Comparison of ENCODE assay signal across 11 mouse cellular contexts in genomic region chr2:128189691-128190090, GRCm38 (mm10).
DNase-seq lines count a peak whose midpoint lies in the region; ATAC-seq and TF ChIP-seq lines count a peak whose summit lies in the region.
"Had no signal": no experiment of that assay in that cellular context is flagged by ENCODE, and none has a peak within 500 bp of the region (broad histone marks: within the 10 kb centered on the region; RNA-seq: fewer than 3 reads in every experiment).

No protein-coding gene starts in this region.

- H3K9ac ChIP-seq in hindbrain, embryonic 16.5 days (ENCODE audit: low read depth, low read length) = no peak overlapping the region
- H3K9ac ChIP-seq in liver, embryonic 12.5 days = no peak overlapping the region
- no peak overlapping the region for H3K9ac ChIP-seq in midbrain, embryonic 11.5 days (ENCODE audit: low read length)

- H3K36me3 ChIP-seq in hindbrain, embryonic 10.5 days = no peaks in the 10 kb centered on the region
- H3K36me3 ChIP-seq in hindbrain, embryonic 16.5 days (ENCODE audit: control insufficient read depth, insufficient read depth, low read length) = no peaks in the 10 kb centered on the region
- no peaks in the 10 kb centered on the region for H3K36me3 ChIP-seq in embryonic facial prominence, embryonic 10.5 days (replicated peaks)
- H3K36me3 ChIP-seq in liver, embryonic 12.5 days = no peaks in the 10 kb centered on the region
- H3K36me3 ChIP-seq in midbrain, embryonic 11.5 days (ENCODE audit: control insufficient read depth, insufficient read depth, low read length) = no peaks in the 10 kb centered on the region

- ATAC-seq in hindbrain, embryonic 16.5 days = no peak
- no peak for ATAC-seq in liver, embryonic 12.5 days
- ATAC-seq in midbrain, embryonic 11.5 days (ENCODE audit: low FRiP score) = no peak

- H3K4me2 ChIP-seq in hindbrain, embryonic 16.5 days (ENCODE audit: low read length) = no peak overlapping the region
- peak overlapping the region; percentile 35 for H3K4me2 ChIP-seq in liver, embryonic 12.5 days
- H3K4me2 ChIP-seq in midbrain, embryonic 11.5 days = no peak overlapping the region

- no peaks in the 10 kb centered on the region for H3K9me3 ChIP-seq in hindbrain, embryonic 10.5 days
- H3K9me3 ChIP-seq in hindbrain, embryonic 16.5 days (ENCODE audit: control insufficient read depth, low read length) = no peaks in the 10 kb centered on the region
- no peaks in the 10 kb centered on the region for H3K9me3 ChIP-seq in embryonic facial prominence, embryonic 10.5 days
- no peaks in the 10 kb centered on the region for H3K9me3 ChIP-seq in liver, embryonic 12.5 days (replicated peaks)
- H3K9me3 ChIP-seq in midbrain, embryonic 11.5 days (ENCODE audit: control insufficient read depth, low read length) = no peaks in the 10 kb centered on the region

- H3K27ac ChIP-seq in hindbrain, embryonic 10.5 days = no peak overlapping the region
- no peak overlapping the region for H3K27ac ChIP-seq in hindbrain, embryonic 16.5 days (ENCODE audit: low read depth, low read length)
- no peak overlapping the region for H3K27ac ChIP-seq in embryonic facial prominence, embryonic 10.5 days (replicated peaks)
- H3K27ac ChIP-seq in liver, embryonic 12.5 days = no peak overlapping the region
- H3K27ac ChIP-seq in layer of hippocampus, adult 2 months = no peak overlapping the region
- no peak overlapping the region for H3K27ac ChIP-seq in midbrain, embryonic 11.5 days (ENCODE audit: low read depth, low read length)

- TF ChIP-seq CTCF in layer of hippocampus, adult 2 months (conservative IDR thresholded peaks at IDR 0.05) = no peak

- 0 out of 2 replicates have a peak, but pooled peaks cover 4% of the 10 kb centered on the region for H3K4me1 ChIP-seq in hindbrain, embryonic 10.5 days (replicated peaks)
- no peaks in the 10 kb centered on the region for H3K4me1 ChIP-seq in hindbrain, embryonic 16.5 days (ENCODE audit: control insufficient read depth, insufficient read depth, low read depth, low read length)
- peaks cover 17% of the 10 kb centered on the region for H3K4me1 ChIP-seq in embryonic facial prominence, embryonic 10.5 days
- H3K4me1 ChIP-seq in liver, embryonic 12.5 days = peaks cover 16% of the 10 kb centered on the region
- H3K4me1 ChIP-seq in midbrain, embryonic 11.5 days (ENCODE audit: control insufficient read depth, insufficient read depth, low read length) = no peaks in the 10 kb centered on the region

- no peak overlapping the region for H3K4me3 ChIP-seq in hindbrain, embryonic 10.5 days
- no peak overlapping the region for H3K4me3 ChIP-seq in hindbrain, embryonic 16.5 days (ENCODE audit: low read length)
- H3K4me3 ChIP-seq in embryonic facial prominence, embryonic 10.5 days = no peak overlapping the region
- no peak overlapping the region for H3K4me3 ChIP-seq in liver, embryonic 12.5 days
- H3K4me3 ChIP-seq in layer of hippocampus, adult 2 months = no peak overlapping the region
- H3K4me3 ChIP-seq in midbrain, embryonic 11.5 days (ENCODE audit: low read depth, low read length) = no peak overlapping the region

- peak; percentile 48 for DNase-seq in hindbrain, embryonic 10.5 days (ENCODE audit: low spot score)
- DNase-seq in CD4-positive helper T cell, adult 2 months (ENCODE audit: low read depth, low spot score) = peak; percentile 27
- peak; percentile 63 for DNase-seq in embryonic facial prominence, embryonic 10.5 days (ENCODE audit: low spot score)
- DNase-seq in layer of hippocampus, adult 2 months (ENCODE audit: low spot score in 2 of 2) = no peak
- DNase-seq in layer of hippocampus, adult 18-20 months (ENCODE audit: low spot score in 2 of 2) = no peak
- DNase-seq in midbrain, embryonic 11.5 days (ENCODE audit: low spot score, missing footprints) = no peak
- DNase-seq: adrenal gland, postnatal 25 days; kidney, adult 8-10 months; lung, postnatal 10 days had no signal

- WGBS in hindbrain, embryonic 10.5 days = 67% methylated on average over 10 of the region's 10 CpGs
- WGBS in hindbrain, embryonic 16.5 days = 72% methylated on average over 10 of the region's 10 CpGs
- 34% methylated on average over 10 of the region's 10 CpGs for WGBS in embryonic facial prominence, embryonic 10.5 days
- 15% methylated on average over 10 of the region's 10 CpGs for WGBS in liver, embryonic 12.5 days (ENCODE audit: insufficient replicate concordance)
- WGBS in midbrain, embryonic 11.5 days = 81% methylated on average over 10 of the region's 10 CpGs

- no peaks in the 10 kb centered on the region for H3K27me3 ChIP-seq in hindbrain, embryonic 10.5 days (ENCODE audit: insufficient read depth, poor library complexity, severe bottlenecking)
- H3K27me3 ChIP-seq in hindbrain, embryonic 16.5 days (replicated peaks; ENCODE audit: control insufficient read depth, insufficient read depth, low read length) = no peaks in the 10 kb centered on the region
- H3K27me3 ChIP-seq in embryonic facial prominence, embryonic 10.5 days (replicated peaks; ENCODE audit: low read depth, poor library complexity, severe bottlenecking) = no peaks in the 10 kb centered on the region
- peaks cover 3% of the 10 kb centered on the region for H3K27me3 ChIP-seq in liver, embryonic 12.5 days (replicated peaks)
- no peaks in the 10 kb centered on the region for H3K27me3 ChIP-seq in midbrain, embryonic 11.5 days (ENCODE audit: control insufficient read depth, insufficient read depth, low read length)

Comparison
In these comparisons a context has a peak if more than half of its experiments do, and no peak if none do; other contexts are left out.
1. DNase-seq: peak in hindbrain, embryonic 10.5 days (single experiment), CD4-positive helper T cell, adult 2 months (single experiment) and embryonic facial prominence, embryonic 10.5 days (single experiment); none in layer of hippocampus, adult 2 months (0 of 2), layer of hippocampus, adult 18-20 months (0 of 2) and midbrain, embryonic 11.5 days (single experiment).